Mouse (Mus musculus): ENCODE measurements around the gene Tfip11.
"Not testable (repeated sequence)": the region's sequence is repeated elsewhere in the genome, so short reads cannot be mapped to it uniquely, and the experiment has no call there.

The Tfip11 gene

GRCm38 (mm10) chr5:112289819-112290535 is 36.2 kb upstream of the Tfip11 start:
- no peak for DNase-seq (ENCODE audit: extremely low spot score, low spot score)

DNA sequence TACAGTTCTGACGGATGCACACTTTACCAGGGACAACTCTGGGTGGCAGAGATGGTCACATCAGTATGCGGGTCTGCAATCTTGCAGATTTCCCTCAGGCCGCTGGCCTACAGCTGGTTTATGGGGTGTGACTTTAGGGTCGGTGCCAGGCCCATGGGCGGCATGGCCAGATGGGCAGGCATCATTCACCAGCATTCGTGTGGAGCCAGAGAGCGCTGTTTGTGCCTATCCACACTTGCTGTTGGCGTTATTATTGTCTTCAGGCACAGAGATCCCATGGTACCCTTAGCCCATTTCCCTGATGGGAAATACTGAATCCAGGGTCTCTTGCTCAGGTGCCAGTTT is 35.6 kb upstream of the Tfip11 start:
- DNase-seq (ENCODE audit: extremely low spot score, low spot score): no peak

- no peak for DNase-seq (ENCODE audit: extremely low spot score, low spot score)
These were observed 34.3 kb upstream of the Tfip11 start for GRCm38 (mm10) chr5:112291866-112292265.

DNA sequence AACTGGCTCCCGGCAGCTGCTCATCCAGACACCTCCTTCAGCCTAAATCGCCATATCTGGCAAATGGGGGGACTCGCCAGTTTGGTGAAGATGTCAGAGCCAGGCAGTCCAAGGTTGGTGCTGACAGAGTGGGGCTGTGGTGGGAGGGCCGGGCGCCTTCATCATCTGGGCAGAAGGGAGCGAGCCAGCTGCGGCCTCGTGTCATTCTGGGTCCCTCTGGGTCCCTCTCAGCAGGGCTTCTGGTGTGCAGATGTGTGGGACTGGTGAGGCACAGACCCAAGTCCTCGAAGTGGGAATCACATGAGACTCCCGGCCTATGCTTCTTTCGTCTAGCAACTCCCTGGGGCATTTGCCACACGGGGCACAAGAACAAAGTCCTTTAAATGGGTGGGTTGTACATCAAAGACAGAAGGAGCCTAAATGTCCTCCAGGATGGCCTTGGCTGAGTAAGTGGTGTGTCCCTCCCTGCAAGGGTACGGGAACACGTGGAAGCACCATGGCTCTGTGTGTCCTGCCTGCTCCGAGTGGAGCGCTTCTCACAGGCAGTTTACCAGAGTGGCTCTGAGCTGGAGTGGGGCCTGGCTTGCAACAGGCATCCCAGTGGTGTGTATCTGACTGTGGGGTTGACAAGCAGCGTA is 33.7 kb upstream of the Tfip11 start:
- no peak for DNase-seq (ENCODE audit: extremely low spot score, low spot score)

GRCm38 (mm10) chr5:112293800-112294199 is 32.4 kb upstream of the Tfip11 start:
- no peak for DNase-seq (ENCODE audit: extremely low spot score, low spot score)

DNA sequence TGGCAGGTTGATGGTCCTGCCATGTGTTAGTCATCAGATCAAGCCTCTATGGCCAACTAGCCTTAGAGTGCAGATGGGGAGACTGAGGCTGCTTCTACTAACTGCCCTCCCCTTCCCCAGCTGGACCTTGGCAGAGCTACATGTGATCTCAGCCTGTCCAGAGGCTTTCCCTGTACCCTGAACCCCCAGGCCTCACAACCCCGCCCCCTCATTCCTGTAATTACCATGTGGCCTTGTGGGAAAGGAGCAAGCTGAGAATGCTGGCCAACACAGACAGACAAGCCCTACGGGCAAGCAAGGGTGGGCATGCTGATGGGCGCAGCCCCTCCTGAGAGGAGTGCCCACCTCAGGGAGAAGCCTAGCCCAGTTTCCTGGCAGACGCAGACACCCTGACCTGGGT is 31.5 kb upstream of the Tfip11 start:
- no peak for DNase-seq (ENCODE audit: extremely low spot score, low spot score)

GRCm38 (mm10) chr5:112295162-112295561 is 31.0 kb upstream of the Tfip11 start:
- DNase-seq (ENCODE audit: extremely low spot score, low spot score): no peak

GRCm38 (mm10) chr5:112295564-112295963 is 30.6 kb upstream of the Tfip11 start:
- no peak for DNase-seq (ENCODE audit: extremely low spot score, low spot score)

DNA sequence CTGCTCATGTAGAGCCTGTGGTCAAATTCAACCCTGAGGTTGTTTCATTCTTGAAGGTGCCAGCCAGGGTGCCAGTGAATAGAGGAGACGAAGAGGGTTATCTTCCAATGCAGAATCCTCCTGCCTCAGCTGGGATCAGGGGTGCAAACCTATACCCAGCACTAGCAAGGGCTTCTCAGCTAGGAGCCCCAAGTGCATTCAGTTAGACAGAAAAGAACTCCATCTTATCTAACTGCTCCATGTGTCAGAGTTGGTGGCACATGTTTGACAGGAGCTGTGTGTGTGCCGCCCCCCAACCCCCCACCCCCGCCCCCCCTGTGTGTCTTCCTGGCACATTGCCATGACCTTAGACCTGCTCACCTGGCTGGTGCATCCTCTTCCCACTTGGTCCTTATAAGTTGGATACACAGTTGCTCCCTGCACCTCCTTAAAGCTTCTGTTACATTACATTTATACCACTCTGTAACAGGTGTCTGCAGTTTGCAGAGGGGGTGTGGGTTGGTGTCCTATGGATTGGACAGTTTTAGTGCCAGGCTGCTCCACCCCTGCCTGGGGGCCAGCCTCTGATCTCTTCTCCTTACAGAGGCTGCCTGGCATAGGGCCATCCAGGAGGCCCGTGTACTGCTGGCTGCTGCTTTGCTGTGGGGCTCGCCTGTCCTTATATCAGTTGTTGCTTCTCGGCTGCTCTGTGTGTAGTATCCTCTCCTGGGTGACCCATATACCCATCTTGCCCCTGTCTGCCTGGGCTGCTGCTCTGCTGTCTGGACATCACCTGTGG is 29.6 kb upstream of the Tfip11 start:
- no peak for DNase-seq (ENCODE audit: extremely low spot score, low spot score)

GRCm38 (mm10) chr5:112297257-112297656 is 28.9 kb upstream of the Tfip11 start:
- DNase-seq (ENCODE audit: extremely low spot score, low spot score): no peak

- no peak for DNase-seq (ENCODE audit: extremely low spot score, low spot score)
These were observed 27.8 kb upstream of the Tfip11 start for GRCm38 (mm10) chr5:112298226-112298988.

- DNase-seq (ENCODE audit: extremely low spot score, low spot score): no peak
These were observed 26.8 kb upstream of the Tfip11 start for GRCm38 (mm10) chr5:112299399-112299798.

DNA sequence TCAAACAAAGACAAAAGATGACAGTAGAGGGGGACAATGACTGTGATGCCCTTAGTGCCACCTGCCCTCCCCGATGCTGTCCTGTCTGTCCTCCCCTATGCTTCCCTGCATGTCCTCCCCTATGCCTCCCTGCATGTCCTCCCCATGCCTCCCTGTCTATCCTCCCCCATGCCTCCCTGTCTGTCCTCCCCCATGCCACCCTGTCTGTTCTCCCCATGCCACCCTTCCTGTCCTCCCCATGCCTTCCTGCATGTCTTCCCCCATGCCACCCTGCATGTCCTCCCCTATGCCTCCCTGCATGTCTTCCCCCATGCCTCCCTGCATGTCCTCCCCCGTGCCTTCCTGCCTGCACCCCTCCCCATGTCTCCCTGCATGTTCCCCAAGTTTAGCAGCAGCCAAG is 26.0 kb upstream of the Tfip11 start:
- DNase-seq (ENCODE audit: extremely low spot score, low spot score): no peak

- DNase-seq (ENCODE audit: extremely low spot score, low spot score): no peak
These were observed 25.3 kb upstream of the Tfip11 start for GRCm38 (mm10) chr5:112300721-112301308.

DNA sequence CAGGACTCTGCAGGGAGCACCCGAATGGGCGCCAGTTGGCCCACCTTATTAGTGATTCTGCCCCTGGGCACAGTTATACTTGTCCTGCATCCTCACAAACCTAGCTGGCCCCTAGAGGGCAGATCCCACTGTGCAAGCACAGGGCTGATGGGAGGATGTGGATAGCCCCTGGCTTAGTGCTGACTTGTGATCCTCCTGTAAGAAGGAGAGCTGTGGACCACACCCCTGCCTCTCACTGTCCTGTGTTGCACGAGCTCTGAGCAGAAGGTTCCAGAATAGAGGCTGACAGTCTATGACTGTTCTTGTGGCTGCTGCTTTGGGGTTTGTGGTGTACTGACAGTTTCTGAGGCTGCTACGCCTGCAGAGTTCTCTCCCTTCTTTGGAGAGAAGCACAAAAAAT is 24.5 kb upstream of the Tfip11 start:
- no peak for DNase-seq (ENCODE audit: extremely low spot score, low spot score)

GRCm38 (mm10) chr5:112302310-112302709 is 23.8 kb upstream of the Tfip11 start:
- DNase-seq (ENCODE audit: extremely low spot score, low spot score): no peak

DNA sequence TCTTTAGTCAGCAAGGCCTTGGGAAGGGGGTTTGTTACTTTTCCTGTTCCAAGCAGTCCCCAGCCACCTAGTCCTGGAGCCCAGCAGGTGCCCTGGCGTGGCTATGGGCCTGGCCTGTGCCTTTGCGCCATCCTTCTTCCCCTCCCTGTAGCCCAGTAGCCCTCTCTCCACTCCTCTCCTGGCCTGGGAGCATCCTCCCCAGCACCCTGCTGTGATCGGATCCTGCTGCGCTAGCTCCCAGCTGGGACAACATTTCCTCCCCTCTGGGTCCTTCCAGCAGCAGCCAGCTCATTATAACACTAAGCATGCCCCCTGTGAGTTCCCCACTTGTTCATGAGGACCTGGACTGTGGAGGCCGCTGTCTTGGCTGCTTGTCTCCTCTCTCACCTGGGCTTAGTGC is 20.3 kb upstream of the Tfip11 start:
- DNase-seq (ENCODE audit: extremely low spot score, low spot score): no peak

DNA sequence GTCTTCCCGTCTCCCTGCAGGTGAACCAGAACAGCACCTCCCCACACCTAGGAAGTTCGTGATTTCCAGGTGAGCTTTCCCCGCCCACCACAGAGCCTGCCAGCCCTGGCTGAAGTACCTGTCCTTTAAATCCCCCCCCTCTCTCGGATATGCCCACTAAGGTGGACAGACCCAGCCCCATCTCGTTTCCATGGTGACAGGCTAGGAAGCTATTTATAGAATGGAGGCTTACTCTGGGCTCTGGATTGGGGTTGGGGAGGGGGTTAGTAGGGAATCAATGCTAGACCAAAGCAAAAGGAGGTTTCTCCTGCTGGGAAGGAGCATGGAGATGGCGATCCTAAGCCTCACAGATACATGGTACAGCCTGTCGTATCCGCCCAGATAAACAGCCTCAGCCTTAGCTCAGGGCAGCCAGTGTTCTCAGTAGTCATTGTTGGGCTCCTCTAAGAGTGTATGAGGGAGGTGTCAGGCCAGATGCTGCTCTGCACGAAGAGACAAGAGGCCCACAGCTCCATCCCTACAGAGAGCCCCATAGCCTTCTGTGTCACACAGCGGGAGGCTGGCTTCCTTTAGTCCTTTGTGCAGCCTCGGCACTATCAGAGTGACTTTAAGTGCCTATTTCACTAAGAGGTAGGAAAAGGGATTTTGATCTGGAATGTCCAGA is 12.8 kb upstream of the Tfip11 start:
- DNase-seq (ENCODE audit: extremely low spot score, low spot score): no peak

DNA sequence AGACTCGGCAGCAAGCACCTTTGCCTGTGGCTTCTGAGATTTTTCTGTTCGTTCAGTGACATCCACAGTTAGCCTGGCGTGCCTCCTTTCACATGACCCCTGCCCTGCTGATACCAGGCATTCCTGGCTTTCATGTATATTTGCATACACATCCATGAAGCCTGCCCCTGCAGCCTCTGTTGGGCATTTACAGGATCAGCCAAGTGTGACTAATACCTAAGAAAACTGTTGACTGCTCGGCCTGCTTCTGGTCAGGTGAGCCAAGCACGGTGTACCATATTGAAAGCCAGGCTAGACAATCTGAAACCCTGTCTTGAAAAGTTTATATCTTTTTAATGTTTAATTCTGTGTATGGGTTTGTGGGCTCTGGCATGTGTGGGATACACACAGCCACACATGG is 9.7 kb upstream of the Tfip11 start:
- no peak for DNase-seq (ENCODE audit: extremely low spot score, low spot score)

- DNase-seq (ENCODE audit: extremely low spot score, low spot score): no peak
These were observed 8.8 kb upstream of the Tfip11 start for GRCm38 (mm10) chr5:112317328-112317727.

- DNase-seq (ENCODE audit: extremely low spot score, low spot score): not testable (repeated sequence)
These were observed 6.8 kb upstream of the Tfip11 start for GRCm38 (mm10) chr5:112319343-112319742.
